Mouse (Mus musculus) heart, postnatal 0 days (tissue): Measurements from ENCODE around the gene Stmn3. TPM values are rescaled to one million over a fixed set of nuclear protein-coding genes. Genes with fewer than 3 reads are reported as not detected.

Experiments used
- ATAC-seq: fragments of 200-750 bp; cut with Nextera tagmentation; 2 replicates; pipeline ENCODE4 v1.8.0; 2017; ENCODE audit warnings: low read depth, moderate number of reproducible peaks, moderate library complexity; ENCODE audit not compliant: insufficient read depth
- DNase-seq: peaks from one replicate; pipeline ENCODE4 v3.0.0-alpha.2; 2016; ENCODE audit warnings: low spot score
- H3K27ac ChIP-seq: fragments of 300-500 bp; sonication (generic); 2 replicates; pipeline ENCODE4 v1.5.1; 2014; ENCODE audit warnings: low read depth, mild to moderate bottlenecking
- H3K27me3 ChIP-seq: fragments of 300-500 bp; sonication (generic); 2 replicates; pipeline ENCODE4 v1.6.1; 2014; ENCODE audit warnings: low read length, mixed read lengths; ENCODE audit not compliant: control insufficient read depth, insufficient read depth
- H3K36me3 ChIP-seq: fragments of 300-500 bp; sonication (generic); replicated peaks from 2 replicates; pipeline ENCODE4 v1.6.1; 2014; ENCODE audit warnings: low read length, mixed read lengths; ENCODE audit not compliant: control insufficient read depth, insufficient read depth
- H3K4me1 ChIP-seq: fragments of 300-500 bp; sonication (generic); 2 replicates; pipeline ENCODE4 v1.6.1; 2014; ENCODE audit warnings: antibody characterized with exemption; ENCODE audit not compliant: control insufficient read depth, insufficient read depth
- H3K4me2 ChIP-seq: fragments of 300-500 bp; sonication (generic); 2 replicates; pipeline ENCODE4 v1.6.1; 2014; ENCODE audit warnings: low read depth, mild to moderate bottlenecking, low read length, moderate library complexity
- H3K4me3 ChIP-seq: fragments of 300-500 bp; sonication (generic); 2 replicates; pipeline ENCODE4 v1.5.1; 2014; ENCODE audit warnings: low read depth, low read length
- H3K9ac ChIP-seq: fragments of 300-500 bp; sonication (generic); replicated peaks from 2 replicates; pipeline ENCODE4 v1.6.1; 2014; ENCODE audit warnings: low read depth, low read length, mixed read lengths
- H3K9me3 ChIP-seq: fragments of 300-500 bp; sonication (generic); replicated peaks from 2 replicates; pipeline ENCODE4 v1.6.1; 2016; ENCODE audit warnings: low read length; ENCODE audit not compliant: control insufficient read depth
- CTCF ChIP-seq: IDR thresholded peaks from 2 replicates; pipeline ENCODE4 v1.5.1; 2016; ENCODE audit warnings: antibody characterized with exemption, control low read depth, low read depth
- EP300 ChIP-seq: IDR thresholded peaks from 2 replicates; pipeline ENCODE4 v1.6.1; 2016; ENCODE audit warnings: antibody characterized with exemption, low read depth
- WGBS: fragments of 180-500 bp; shearing (Covaris S2); extraction: QIAGEN DNeasy Blood & Tissue Kit; methylation state at CpG from one replicate; pipeline ENCODE4 v1.1.7; 2014; 5-methylcytosine and 5-hydroxymethylcytosine counted together
- polyA plus RNA-seq: library from polyadenylated mRNA; unstranded; fragments of >200 nt; fragmentation: Nextera tagmentation; extraction: Ambion mirVana; gene quantifications from 2 replicates; pipeline ENCODE4 v1.2.1, GENCODE M21; 2015
- total RNA-seq: library from RNA; depleted of rRNA; stranded (reverse); fragments of >200 nt; gene quantifications from 2 replicates; pipeline ENCODE4 v1.2.3, GENCODE M21; 2014; ENCODE audit warnings: low replicate concordance; rRNA removed

Gene Stmn3
- total RNA-seq (0.31 and 2.0 TPM in 2 replicates), polyA plus RNA-seq (0.16 and 0.78 TPM in 2 replicates)

GRCm38 (mm10) chr2:181314080-181314810 lies at the start of gene Stmn3:
Gene Stmn3, minus strand, starts transcription at chr2:181314500.
- Histone ChIP-seq H3K4me2 (peak within 1 kb of the TSS; percentile 10; the same call in 1 of the 2 replicates), H3K27ac (no peak within 1 kb of the TSS), H3K9ac (no peak within 1 kb of the TSS), H3K9me3 (no peaks in the 10 kb centered on the region), H3K36me3 (no peaks in the 10 kb centered on the region), H3K27me3 (peaks cover 44% of the 10 kb centered on the region), H3K4me1 (peaks cover 3% of the 10 kb centered on the region), H3K4me3 (no peak within 1 kb of the TSS)
- DNase-seq (peak; percentile 58), ATAC-seq (peak; percentile 83)
- no peak for TF ChIP-seq CTCF
- no peak for TF ChIP-seq EP300
- 3% methylated on average over 23 of the region's 23 CpGs for WGBS

- Histone ChIP-seq H3K4me1 (peaks cover 25% of the 10 kb centered on the region), H3K36me3 (peaks cover 45% of the 10 kb centered on the region), H3K27me3 (no peaks in the 10 kb centered on the region), H3K4me3 (peak overlapping the region; percentile 77; the same call in 1 of the 2 replicates), H3K4me2 (peak overlapping the region; percentile 92), H3K9ac (no peak overlapping the region; the same call in 1 of the 2 replicates), H3K27ac (no peak overlapping the region), H3K9me3 (no peaks in the 10 kb centered on the region)
- ATAC-seq (no peak), DNase-seq (no peak)
- 78% methylated on average over 3 of the region's 3 CpGs for WGBS
- TF ChIP-seq CTCF (no peak), EP300 (no peak)
These were observed 49.6 kb upstream of the Stmn3 start for GRCm38 (mm10) chr2:181363946-181364345.

- DNase-seq (no peak), ATAC-seq (no peak)
- Histone ChIP-seq H3K27me3 (no peaks in the 10 kb centered on the region), H3K4me1 (no peaks in the 10 kb centered on the region), H3K4me2 (no peak overlapping the region), H3K9me3 (no peaks in the 10 kb centered on the region), H3K27ac (no peak overlapping the region), H3K36me3 (peaks cover 81% of the 10 kb centered on the region), H3K4me3 (no peak overlapping the region), H3K9ac (no peak overlapping the region)
- TF ChIP-seq CTCF (no peak), EP300 (no peak)
- WGBS = 75% methylated on average over 3 of the region's 3 CpGs
These were observed 42.5 kb upstream of the Stmn3 start for GRCm38 (mm10) chr2:181356780-181357179.

GRCm38 (mm10) chr2:181342766-181343165 lies 28.5 kb upstream of the Stmn3 start:
- Histone ChIP-seq H3K4me2 (no peak overlapping the region), H3K27ac (peak overlapping the region; percentile 38; the same call in 1 of the 2 replicates), H3K27me3 (no peaks in the 10 kb centered on the region), H3K9ac (no peak overlapping the region), H3K4me3 (no peak overlapping the region), H3K4me1 (peaks cover 11% of the 10 kb centered on the region), H3K36me3 (peaks cover 58% of the 10 kb centered on the region), H3K9me3 (no peaks in the 10 kb centered on the region)
- DNase-seq (peak; percentile 32), ATAC-seq (peak; percentile 87)
- TF ChIP-seq EP300 = no peak
- no peak for TF ChIP-seq CTCF
- WGBS = 19% methylated on average over 6 of the region's 6 CpGs

- peaks cover 60% of the 10 kb centered on the region for H3K36me3 ChIP-seq
- DNase-seq (no peak), ATAC-seq (no peak)
- H3K4me2 ChIP-seq = no peak overlapping the region
- no peak for TF ChIP-seq CTCF
- no peak overlapping the region for H3K9ac ChIP-seq
- no peaks in the 10 kb centered on the region for H3K9me3 ChIP-seq
- WGBS = 85% methylated on average over 4 of the region's 4 CpGs
- no peak overlapping the region for H3K27ac ChIP-seq
- H3K4me1 ChIP-seq = peaks cover 11% of the 10 kb centered on the region
- no peaks in the 10 kb centered on the region for H3K27me3 ChIP-seq
- no peak overlapping the region for H3K4me3 ChIP-seq
These were observed 26.1 kb upstream of the Stmn3 start for GRCm38 (mm10) chr2:181340426-181340825.

GRCm38 (mm10) chr2:181334023-181334422 lies 19.7 kb upstream of the Stmn3 start:
- Histone ChIP-seq H3K9me3 (no peaks in the 10 kb centered on the region), H3K27me3 (no peaks in the 10 kb centered on the region), H3K36me3 (peaks cover 71% of the 10 kb centered on the region), H3K9ac (no peak overlapping the region), H3K27ac (no peak overlapping the region), H3K4me3 (no peak overlapping the region), H3K4me2 (no peak overlapping the region), H3K4me1 (no peaks in the 10 kb centered on the region)
- DNase-seq = peak; percentile 29
- TF ChIP-seq CTCF (peak; percentile 70), EP300 (no peak)
- 64% methylated on average over 3 of the region's 3 CpGs for WGBS
- peak; percentile 64 for ATAC-seq
